Mouse (Mus musculus) intestine, postnatal 0 days (tissue): Measurements from ENCODE around the gene Polm. TPM values are rescaled to one million over a fixed set of nuclear protein-coding genes. Genes with fewer than 3 reads are reported as not detected.
A peak's percentile ranks its signal among the peaks of the same experiment; 100 is the strongest.

Source experiments
- ATAC-seq: fragments of 200-750 bp; cut with Nextera tagmentation; 2 replicates; pipeline ENCODE4 v1.8.0; 2017; ENCODE audit warnings: mild to moderate bottlenecking, moderate TSS enrichment, moderate library complexity
- H3K27ac ChIP-seq: fragments of 300-500 bp; sonication (generic); 2 replicates; pipeline ENCODE4 v1.5.1; 2014; ENCODE audit warnings: mild to moderate bottlenecking, low read depth, low read length, moderate library complexity
- H3K27me3 ChIP-seq: fragments of 300-500 bp; sonication (generic); replicated peaks from 2 replicates; pipeline ENCODE4 v1.6.1; 2014; ENCODE audit warnings: low read length, mixed read lengths; ENCODE audit not compliant: control insufficient read depth, insufficient read depth
- H3K36me3 ChIP-seq: fragments of 300-500 bp; sonication (generic); 2 replicates; pipeline ENCODE4 v1.6.1; 2014; ENCODE audit warnings: mild to moderate bottlenecking, moderate library complexity; ENCODE audit not compliant: control insufficient read depth, insufficient read depth
- H3K4me1 ChIP-seq: fragments of 300-500 bp; sonication (generic); replicated peaks from 2 replicates; pipeline ENCODE4 v1.6.1; 2014; ENCODE audit warnings: antibody characterized with exemption, low read length, mixed read lengths; ENCODE audit not compliant: control insufficient read depth, insufficient read depth
- H3K4me2 ChIP-seq: fragments of 300-500 bp; sonication (generic); replicated peaks from 2 replicates; pipeline ENCODE4 v1.6.1; 2014; ENCODE audit warnings: low read depth, mild to moderate bottlenecking, moderate library complexity
- H3K4me3 ChIP-seq: fragments of 300-500 bp; sonication (generic); 2 replicates; pipeline ENCODE4 v1.5.1; 2014; ENCODE audit warnings: low read depth, low read length
- H3K9ac ChIP-seq: fragments of 300-500 bp; sonication (generic); 2 replicates; pipeline ENCODE4 v1.6.1; 2014; ENCODE audit warnings: mild to moderate bottlenecking, low read depth, low read length
- H3K9me3 ChIP-seq: fragments of 300-500 bp; sonication (generic); 2 replicates; pipeline ENCODE4 v1.6.1; 2016; ENCODE audit warnings: mixed run types; ENCODE audit not compliant: control insufficient read depth
- CTCF ChIP-seq: sonication (generic); IDR thresholded peaks from 2 replicates; pipeline ENCODE4 v1.5.1; 2016; ENCODE audit warnings: low read depth, mild to moderate bottlenecking, control low read depth, antibody characterized with exemption, moderate library complexity
- WGBS: fragments of 180-500 bp; shearing (Covaris S2); extraction: QIAGEN DNeasy Blood & Tissue Kit; methylation state at CpG from one replicate; pipeline ENCODE4 v1.1.7; 2014; 5-methylcytosine and 5-hydroxymethylcytosine counted together
- polyA plus RNA-seq: library from polyadenylated mRNA; unstranded; fragments of >200 nt; fragmentation: Nextera tagmentation; extraction: Ambion mirVana; gene quantifications from 2 replicates; pipeline ENCODE4 v1.2.1, GENCODE M21; 2015

The Polm gene
- polyA plus RNA-seq, 1 experiment from 2014 or later: 9.0 TPM

- Histone ChIP-seq H3K4me1 (0 out of 2 replicates have a peak, but pooled peaks cover 12% of the 10 kb centered on the region), H3K9me3 (no peaks in the 10 kb centered on the region), H3K27me3 (no peaks in the 10 kb centered on the region), H3K4me2 (peak overlapping the region; percentile 39), H3K27ac (peak overlapping the region; percentile 78), H3K4me3 (no peak overlapping the region), H3K36me3 (no peaks in the 10 kb centered on the region; the same call in 1 of the 2 replicates), H3K9ac (no peak overlapping the region)
- peak; percentile 70 for TF ChIP-seq CTCF
- ATAC-seq: peak; percentile 88
- WGBS: 45% methylated on average over 8 of the region's 8 CpGs
Measured at GRCm38 (mm10) chr11:5782199-5782944, 55.4 kb downstream of the Polm start.

- WGBS: 90% methylated on average over 6 of the region's 6 CpGs
- H3K27ac ChIP-seq: no peak overlapping the region
- no peaks in the 10 kb centered on the region for H3K27me3 ChIP-seq
- no peak for TF ChIP-seq CTCF
- H3K36me3 ChIP-seq: no peaks in the 10 kb centered on the region; the same call in 1 of the 2 replicates
- H3K4me3 ChIP-seq: no peak overlapping the region
- H3K9ac ChIP-seq: no peak overlapping the region
- ATAC-seq: no peak
- no peak overlapping the region for H3K4me2 ChIP-seq
- H3K9me3 ChIP-seq: no peaks in the 10 kb centered on the region
- 0 out of 2 replicates have a peak, but pooled peaks cover 7% of the 10 kb centered on the region for H3K4me1 ChIP-seq
Measured at GRCm38 (mm10) chr11:5780035-5780499, 57.7 kb downstream of the Polm start.

- no peak for ATAC-seq
- Histone ChIP-seq H3K4me3 (no peak overlapping the region), H3K9ac (no peak overlapping the region), H3K27me3 (no peaks in the 10 kb centered on the region), H3K27ac (no peak overlapping the region), H3K36me3 (no peaks in the 10 kb centered on the region; the same call in 1 of the 2 replicates), H3K4me2 (no peak overlapping the region), H3K9me3 (no peaks in the 10 kb centered on the region), H3K4me1 (no peaks in the 10 kb centered on the region)
- 78% methylated on average over 2 of the region's 2 CpGs for WGBS
- TF ChIP-seq CTCF: peak; percentile 70
Measured at GRCm38 (mm10) chr11:5778481-5778880, 59.3 kb downstream of the Polm start.

Other genes starting within 250 kb of the Polm start
- gene Mrps24, start 122.3 kb downstream of the Polm start, polyA plus RNA-seq: 173 and 190 TPM in 2 replicates
- gene Urgcp, start 75.6 kb downstream of the Polm start, polyA plus RNA-seq: 15.4 and 19.0 TPM in 2 replicates
- 93.0 and 99.7 TPM in 2 replicates for gene Dbnl, start 49.5 kb downstream of the Polm start, polyA plus RNA-seq
- 9.9 and 10.1 TPM in 2 replicates for gene Pgam2, start 34.3 kb downstream of the Polm start, polyA plus RNA-seq
- gene Aebp1, start 23.9 kb upstream of the Polm start, polyA plus RNA-seq: 15.0 and 15.8 TPM in 2 replicates
- gene Pold2, start 40.3 kb upstream of the Polm start, polyA plus RNA-seq: 32.3 and 32.7 TPM in 2 replicates
- gene Myl7, start 60.8 kb upstream of the Polm start, polyA plus RNA-seq: 20.9 and 22.7 TPM in 2 replicates
- gene Gck, start 112.1 kb upstream of the Polm start, polyA plus RNA-seq: 0.44 TPM in 2 replicates
- gene Ykt6, start 117.7 kb upstream of the Polm start, polyA plus RNA-seq: 50.9 and 53.8 TPM in 2 replicates
- 11.9 and 12.1 TPM in 2 replicates for gene Camk2b, start 228.3 kb upstream of the Polm start, polyA plus RNA-seq